Mouse (Mus musculus) embryo, embryonic 9.5 days (tissue): ENCODE results near the gene Tmco5.
"Not testable (repeated sequence)": the region's sequence is repeated elsewhere in the genome, so short reads cannot be mapped to it uniquely, and the experiment has no call there.

ENCODE experiments used
- DNase-seq: peaks from one replicate; pipeline ENCODE4 v3.0.0-alpha.2; 2017; ENCODE audit errors: extremely low spot score

Gene Tmco5

GRCm38 (mm10) chr2:116922580-116923500 is 44.3 kb downstream of the Tmco5 start:
- no peak for DNase-seq

DNA sequence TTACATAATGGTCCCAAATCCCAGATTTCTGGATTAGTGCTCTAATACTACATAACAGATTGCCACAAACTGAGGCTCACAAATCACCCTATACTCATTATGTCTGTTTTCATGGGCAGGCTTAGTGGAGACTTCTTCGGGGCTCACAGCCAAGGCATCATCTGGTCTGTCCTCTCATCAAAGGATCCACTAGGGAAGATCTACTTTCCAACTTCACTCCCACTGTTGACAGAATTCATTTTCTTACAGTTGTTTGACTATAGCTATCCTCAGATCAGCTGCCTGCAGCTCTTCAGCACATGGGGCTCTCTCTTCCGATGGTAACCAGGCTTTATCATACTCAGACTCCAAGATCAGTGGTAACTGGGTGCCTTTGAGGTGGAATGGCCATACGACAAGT is 45.2 kb downstream of the Tmco5 start:
- no peak for DNase-seq

DNA sequence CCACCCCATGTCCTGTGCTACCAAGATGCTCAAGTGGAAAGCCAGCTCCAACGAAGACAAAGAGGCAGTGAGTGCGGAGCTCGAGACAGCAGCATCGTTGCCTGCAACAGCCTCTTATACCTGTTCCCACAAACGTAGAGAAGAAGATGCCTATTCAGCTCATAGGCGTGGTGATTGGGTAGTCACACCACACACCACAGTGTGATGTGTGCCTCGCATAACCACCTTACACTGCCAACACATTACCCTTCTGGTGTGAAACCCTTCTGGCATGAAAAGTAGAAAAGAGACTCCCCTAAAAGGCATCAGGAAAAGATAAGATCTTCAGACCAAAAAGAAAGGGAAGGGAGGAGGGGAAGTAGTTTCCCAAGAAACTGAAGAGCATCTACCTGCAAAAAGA is 45.8 kb downstream of the Tmco5 start:
- no peak for DNase-seq

DNA sequence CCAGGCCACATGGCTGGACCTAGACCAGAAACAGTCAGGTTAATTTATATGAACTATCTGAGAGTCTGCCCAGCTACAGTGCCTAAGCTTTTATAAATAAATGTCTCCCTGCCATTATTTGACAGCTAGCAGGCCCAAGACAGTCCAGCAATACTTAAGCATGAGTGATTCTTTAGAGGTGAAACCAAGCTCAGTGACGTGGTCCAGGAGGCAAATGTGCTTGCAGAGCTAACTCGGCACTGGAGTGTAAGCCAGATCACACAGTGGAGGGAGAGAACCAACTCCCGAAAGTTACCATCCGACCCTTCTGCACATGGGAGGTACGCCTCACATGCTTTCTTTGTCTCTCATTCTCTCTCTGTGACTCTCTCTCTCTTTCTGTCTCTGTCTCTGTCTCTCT is 46.7 kb downstream of the Tmco5 start:
- no peak for DNase-seq

GRCm38 (mm10) chr2:116932218-116932617 is 53.7 kb downstream of the Tmco5 start:
- DNase-seq, result no peak

DNA sequence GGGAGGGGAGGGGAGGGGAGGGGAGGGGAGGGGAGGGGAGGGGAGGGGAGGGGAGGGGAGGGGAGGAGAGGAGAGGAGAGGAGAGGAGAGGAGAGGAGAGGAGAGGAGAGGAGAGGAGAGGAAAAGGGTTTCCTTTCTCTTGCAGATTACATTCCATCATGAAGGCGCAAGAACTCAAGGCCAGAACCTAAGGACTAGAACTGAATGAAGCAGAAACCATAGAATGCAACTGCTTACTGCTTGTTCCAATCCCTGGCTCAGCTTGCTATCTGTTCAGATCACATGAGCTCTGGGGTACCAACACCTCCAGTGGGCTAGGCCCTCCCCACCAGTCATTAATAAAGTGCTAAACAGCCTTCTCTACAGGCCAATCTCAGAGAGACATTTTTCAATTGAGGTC is 55.7 kb downstream of the Tmco5 start:
- DNase-seq, result not testable (repeated sequence)

- no peak for DNase-seq
Observed at GRCm38 (mm10) chr2:116934776-116935175, 56.3 kb downstream of the Tmco5 start.

DNA sequence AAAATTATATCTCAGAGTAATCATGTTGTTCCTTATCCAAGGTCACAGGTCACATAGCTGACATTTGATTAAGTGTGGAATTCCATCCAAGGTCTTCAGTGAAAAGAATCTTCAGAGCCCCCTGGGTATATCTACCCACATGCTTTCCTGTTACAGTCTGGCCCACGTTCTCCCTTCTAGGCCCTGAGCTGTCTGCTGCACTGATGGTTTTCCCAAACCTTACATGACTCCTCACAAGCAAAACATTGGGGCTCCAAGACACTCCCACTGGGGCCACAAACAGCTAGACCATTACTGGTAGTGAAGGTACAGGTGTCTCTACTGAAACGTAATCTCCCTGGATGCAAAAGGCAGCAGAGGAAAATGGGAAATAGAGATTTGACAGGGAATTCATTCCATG is 57.9 kb downstream of the Tmco5 start:
- DNase-seq, result no peak

- DNase-seq, result no peak
Observed at GRCm38 (mm10) chr2:116937166-116937565, 58.7 kb downstream of the Tmco5 start.

GRCm38 (mm10) chr2:116941816-116942215 is 63.3 kb downstream of the Tmco5 start:
- no peak for DNase-seq
